Mouse (Mus musculus) liver, embryonic 14.5 days (tissue): ENCODE data around the gene Plcl2. TPM values are rescaled to one million over a fixed set of nuclear protein-coding genes. Genes with fewer than 3 reads are reported as not detected.

ENCODE experiments used
- ATAC-seq: fragments of 200-750 bp; cut with Nextera tagmentation; 2 replicates; pipeline ENCODE4 v1.8.0; 2017; ENCODE audit warnings: moderate number of reproducible peaks, mild to moderate bottlenecking, moderate library complexity; ENCODE audit not compliant: insufficient read depth
- DNase-seq, 3 experiments: peaks; one replicate each; pipeline ENCODE4 v3.0.0-alpha.2; 2012 to 2013; ENCODE audit warnings: low read depth in 3 of 3, low spot score in 3 of 3
- H3K27ac ChIP-seq: fragments of 300-500 bp; sonication (generic); 2 replicates; pipeline ENCODE4 v1.5.1; 2014; ENCODE audit warnings: moderate library complexity, mild to moderate bottlenecking, control low read depth, inconsistent platforms
- H3K27me3 ChIP-seq: fragments of 300-500 bp; sonication (generic); 2 replicates; pipeline ENCODE4 v1.6.1; 2014; ENCODE audit warnings: mild to moderate bottlenecking, low read length, moderate library complexity; ENCODE audit not compliant: control insufficient read depth, insufficient read depth
- H3K36me3 ChIP-seq: fragments of 300-500 bp; sonication (generic); replicated peaks from 2 replicates; pipeline ENCODE4 v1.6.1; 2014; ENCODE audit warnings: low read depth; ENCODE audit not compliant: control insufficient read depth, insufficient read depth
- H3K4me1 ChIP-seq, 2 experiments: fragments of 200-500 bp in 1 of 2; fragments of 300-500 bp in 1 of 2; sonication (generic) in 1 of 2; replicated peaks; 2 replicates each; pipeline ENCODE4 v1.6.1; 2012 to 2014; ENCODE audit warnings: antibody characterized with exemption in 1 of 2, inconsistent platforms in 1 of 2, low read length in 1 of 2; ENCODE audit not compliant: control insufficient read depth in 2 of 2, insufficient read depth in 2 of 2
- H3K4me2 ChIP-seq: fragments of 300-500 bp; sonication (generic); 2 replicates; pipeline ENCODE4 v1.6.1; 2014; ENCODE audit warnings: low read depth, mild to moderate bottlenecking, control low read depth, moderate library complexity
- H3K4me3 ChIP-seq, 2 experiments: fragments of 200-500 bp in 1 of 2; fragments of 300-500 bp in 1 of 2; sonication (generic) in 1 of 2; 2 replicates each; pipeline ENCODE4 v1.5.1; 2012 to 2014; ENCODE audit warnings: low read depth in 2 of 2, low read length in 2 of 2, mild to moderate bottlenecking in 2 of 2, control low read depth in 1 of 2, inconsistent platforms in 1 of 2, moderate library complexity in 1 of 2; ENCODE audit not compliant: insufficient read depth in 1 of 2
- H3K9ac ChIP-seq: fragments of 300-500 bp; sonication (generic); replicated peaks from 2 replicates; pipeline ENCODE4 v1.6.1; 2014; ENCODE audit warnings: mild to moderate bottlenecking, control low read depth, moderate library complexity
- H3K9me3 ChIP-seq: fragments of 300-500 bp; sonication (generic); 2 replicates; pipeline ENCODE4 v1.6.1; 2016; ENCODE audit warnings: low read length, mixed read lengths; ENCODE audit not compliant: control insufficient read depth
- CTCF ChIP-seq: IDR thresholded peaks from 2 replicates; pipeline ENCODE4 v1.5.1; 2016; ENCODE audit warnings: antibody characterized with exemption, low read depth, control low read depth
- EP300 ChIP-seq: IDR thresholded peaks from 2 replicates; pipeline ENCODE4 v1.6.1; 2016; ENCODE audit warnings: antibody characterized with exemption, low read depth
- WGBS: fragments of 180-500 bp; shearing (Covaris S2); extraction: QIAGEN DNeasy Blood & Tissue Kit; methylation state at CpG from one replicate; pipeline ENCODE4 v1.1.7; 2014; ENCODE audit not compliant: insufficient replicate concordance; 5-methylcytosine and 5-hydroxymethylcytosine counted together
- polyA plus RNA-seq, 2 experiments: library from polyadenylated mRNA; depleted of rRNA in 1 of 2; stranded (reverse) in 1 of 2; unstranded in 1 of 2; fragments of >200 nt; fragmentation: Nextera tagmentation in 1 of 2; extraction: Ambion mirVana in 1 of 2; gene quantifications; 2 replicates each; pipeline versions ENCODE4 v1.2.1 to v1.2.3; 2012 to 2014

The Plcl2 gene
- polyA plus RNA-seq, 2 experiments: 1.2 to 1.9 TPM

GRCm38 (mm10) chr17:50545274-50545673 lies 36.1 kb downstream of the Plcl2 start:
- Histone ChIP-seq H3K4me2 (no peak overlapping the region), H3K4me3 (no peak overlapping the region), H3K27me3 (no peaks in the 10 kb centered on the region), H3K9ac (no peak overlapping the region), H3K4me1 (no peaks in the 10 kb centered on the region), H3K36me3 (no peaks in the 10 kb centered on the region), H3K9me3 (no peaks in the 10 kb centered on the region), H3K27ac (no peak overlapping the region)
- ATAC-seq: peak; percentile 33; the same call in 1 of the 2 replicates
- no peak for DNase-seq
- no peak for TF ChIP-seq EP300
- 34% methylated on average over 6 of the region's 6 CpGs for WGBS

GRCm38 (mm10) chr17:50552130-50552529 lies 42.9 kb downstream of the Plcl2 start:
- no peaks in the 10 kb centered on the region for H3K9me3 ChIP-seq
- ATAC-seq (peak; percentile 74), DNase-seq (peak in 2 of 3 experiments; percentile 17 to 19)
- no peak overlapping the region for H3K9ac ChIP-seq
- peaks cover 0 to 5% of the 10 kb centered on the region in 2 experiments; a peak in 1 of 4 replicates for H3K4me1 ChIP-seq
- H3K27ac ChIP-seq: no peak overlapping the region
- 37% methylated on average over 2 of the region's 2 CpGs for WGBS
- no peaks in the 10 kb centered on the region for H3K36me3 ChIP-seq
- H3K4me2 ChIP-seq: no peak overlapping the region
- no peak for TF ChIP-seq CTCF
- TF ChIP-seq EP300: no peak
- H3K4me3 ChIP-seq: no peak overlapping the region
- no peaks in the 10 kb centered on the region for H3K27me3 ChIP-seq

DNA sequence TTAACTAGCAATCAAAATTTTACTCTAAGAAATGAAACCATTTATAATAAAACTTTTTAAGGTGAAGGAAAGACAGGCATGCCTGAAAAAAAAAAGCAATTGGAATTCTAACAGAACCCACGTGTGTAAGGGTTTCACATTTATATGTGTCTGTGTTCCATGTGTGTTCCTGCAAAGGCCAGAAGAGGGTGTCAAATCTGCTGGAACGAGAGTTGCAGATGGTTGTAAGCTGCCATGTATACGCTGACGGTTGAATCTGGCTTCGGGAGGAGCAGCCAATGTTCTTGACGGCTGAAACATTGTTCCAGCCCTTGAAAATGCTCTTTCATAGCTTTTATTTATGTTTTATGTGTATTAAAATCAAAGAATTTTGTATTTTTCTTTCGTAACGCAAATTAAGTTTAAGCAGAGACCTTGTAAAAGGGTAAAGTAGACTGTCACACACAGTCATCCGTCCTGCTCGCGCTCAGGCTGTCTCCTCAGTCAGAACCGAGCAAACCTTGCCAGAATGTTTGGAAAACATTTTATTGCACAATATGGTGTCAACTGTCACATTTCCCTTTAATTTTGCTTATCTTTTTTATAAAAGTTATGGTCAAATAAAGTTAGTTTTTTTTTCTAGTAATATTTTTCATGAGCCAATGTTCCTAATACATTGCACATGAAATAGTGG lies 48.5 kb downstream of the Plcl2 start:
- H3K9ac ChIP-seq: no peak overlapping the region
- WGBS: 73% methylated on average over 12 of the region's 12 CpGs
- H3K27ac ChIP-seq: no peak overlapping the region
- H3K4me3 ChIP-seq: no peak overlapping the region
- no peaks in the 10 kb centered on the region for H3K9me3 ChIP-seq
- no peaks in the 10 kb centered on the region for H3K4me1 ChIP-seq
- no peaks in the 10 kb centered on the region for H3K27me3 ChIP-seq
- DNase-seq (no peak), ATAC-seq (no peak)
- TF ChIP-seq EP300 (no peak), CTCF (no peak)
- H3K36me3 ChIP-seq: no peaks in the 10 kb centered on the region
- no peak overlapping the region for H3K4me2 ChIP-seq

GRCm38 (mm10) chr17:50558239-50558625 lies 49.0 kb downstream of the Plcl2 start:
- Histone ChIP-seq H3K4me2 (no peak overlapping the region), H3K9me3 (no peaks in the 10 kb centered on the region), H3K27ac (no peak overlapping the region), H3K36me3 (no peaks in the 10 kb centered on the region), H3K4me1 (no peaks in the 10 kb centered on the region), H3K27me3 (no peaks in the 10 kb centered on the region), H3K4me3 (no peak overlapping the region), H3K9ac (no peak overlapping the region)
- no peak for TF ChIP-seq EP300
- TF ChIP-seq CTCF: no peak
- ATAC-seq: no peak
- 63% methylated on average over 4 of the region's 4 CpGs for WGBS
- no peak for DNase-seq

GRCm38 (mm10) chr17:50565376-50566123 lies 56.3 kb downstream of the Plcl2 start:
- WGBS: 42% methylated on average over 8 of the region's 8 CpGs
- TF ChIP-seq EP300 (no peak), CTCF (no peak)

More at GRCm38 (mm10) chr17:50565376-50566123, 56.3 kb downstream of the Plcl2 start:
- Histone ChIP-seq H3K27ac (no peak overlapping the region), H3K4me2 (no peak overlapping the region), H3K4me3 (no peak overlapping the region), H3K4me1 (no peaks in the 10 kb centered on the region), H3K9me3 (no peaks in the 10 kb centered on the region), H3K27me3 (no peaks in the 10 kb centered on the region), H3K9ac (no peak overlapping the region), H3K36me3 (no peaks in the 10 kb centered on the region)
- DNase-seq (no peak), ATAC-seq (no peak)
